Mouse (Mus musculus): ENCODE measurements around the gene Klb. TPM values are rescaled to one million over a fixed set of nuclear protein-coding genes. Genes with fewer than 3 reads are reported as not detected.

Gene Klb
- not detected in 2 replicates for total RNA-seq (2017)

- no peak for ATAC-seq (replicated peaks; ENCODE audit: low read depth, poor library complexity, severe bottlenecking)
Measured at GRCm38 (mm10) chr5:65348168-65348567, at the start of gene Klb. Gene Klb (plus strand): TSS chr5:65348314.

DNA sequence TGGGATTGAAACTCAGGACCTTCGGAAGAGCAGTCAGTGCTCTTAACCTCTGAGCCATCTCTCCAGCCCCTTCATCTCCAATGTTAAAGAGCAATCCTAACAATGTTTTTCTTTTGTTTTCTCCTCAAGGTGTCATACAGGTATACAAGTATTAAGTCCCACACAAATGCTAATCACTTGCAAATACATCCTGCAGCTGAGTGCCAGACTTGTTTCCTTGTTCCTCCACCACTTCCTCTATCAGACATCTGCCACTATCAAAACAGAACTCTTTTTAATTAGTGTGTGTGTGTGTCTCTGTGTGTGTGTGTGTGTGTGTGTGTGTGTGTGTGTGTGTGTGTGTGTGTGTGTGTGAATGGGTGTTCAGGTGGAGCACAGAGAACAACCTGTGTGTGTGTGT lies 48.5 kb upstream of the Klb start:
- ATAC-seq (replicated peaks; ENCODE audit: low read depth, poor library complexity, severe bottlenecking): peak; percentile 39; the same call in 1 of the 2 replicates

DNA sequence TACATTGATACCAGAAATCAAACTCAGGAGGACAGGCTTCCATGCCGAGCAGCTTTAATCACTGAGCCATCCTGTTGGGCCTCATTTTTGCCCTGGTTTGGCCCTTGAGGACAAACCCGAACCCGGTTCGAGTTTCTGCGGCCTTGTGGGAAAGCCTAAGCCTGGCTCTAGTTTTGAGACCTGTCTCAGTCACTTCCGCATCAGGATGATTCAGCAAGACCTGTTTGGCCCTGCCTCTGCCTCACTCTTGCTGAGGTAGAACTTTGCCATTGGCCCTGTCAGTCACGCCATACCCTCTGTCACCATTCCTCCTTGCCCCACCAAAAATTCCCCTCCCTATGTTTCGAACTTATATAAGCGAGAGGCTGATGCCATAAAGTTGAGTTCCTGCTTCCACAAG lies 48.0 kb upstream of the Klb start:
- no peak for ATAC-seq (replicated peaks; ENCODE audit: low read depth, poor library complexity, severe bottlenecking)

DNA sequence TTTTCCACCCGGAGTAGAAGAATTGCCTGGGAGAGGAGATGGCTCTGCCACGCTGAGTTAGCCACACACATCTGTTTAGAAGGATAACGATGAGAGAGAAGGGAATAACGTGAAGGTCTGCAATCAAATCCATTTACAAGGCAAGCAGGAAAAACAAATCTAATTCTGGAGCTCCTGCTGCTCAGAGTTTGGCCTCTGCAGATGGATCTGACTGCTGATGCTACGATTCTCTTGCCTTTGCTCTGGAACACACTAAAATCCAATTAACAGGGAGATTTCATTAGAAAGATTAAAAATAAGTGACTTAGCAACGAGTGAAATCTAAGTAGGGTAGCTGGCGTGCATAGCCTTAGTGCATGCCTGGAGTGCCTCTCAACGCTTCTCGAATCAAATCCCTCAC lies 42.6 kb upstream of the Klb start:
- ATAC-seq (replicated peaks; ENCODE audit: low read depth, poor library complexity, severe bottlenecking): no peak

GRCm38 (mm10) chr5:65308208-65308607 lies 39.9 kb upstream of the Klb start:
- ATAC-seq (replicated peaks; ENCODE audit: low read depth, poor library complexity, severe bottlenecking): no peak

DNA sequence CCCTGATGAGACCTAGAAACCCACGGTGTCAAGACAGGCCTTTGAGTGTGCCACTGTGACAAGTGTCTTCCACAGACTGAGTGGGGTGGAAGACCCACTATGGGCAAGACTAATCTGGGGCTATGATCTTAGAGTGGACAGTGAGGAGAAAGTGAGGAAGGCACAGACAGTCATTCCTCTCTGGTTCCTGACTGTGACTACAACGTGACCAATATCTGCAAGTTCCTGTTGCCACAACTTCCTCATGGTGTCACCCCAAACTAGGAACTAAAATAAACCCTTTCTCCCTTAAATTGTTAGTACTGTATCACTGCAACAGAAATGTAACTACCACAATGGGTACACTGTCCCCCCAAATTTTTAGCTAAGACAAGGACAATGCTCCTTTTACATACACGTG lies 39.2 kb upstream of the Klb start:
- peak; percentile 81 for ATAC-seq (replicated peaks; ENCODE audit: low read depth, poor library complexity, severe bottlenecking)

- ATAC-seq (replicated peaks; ENCODE audit: low read depth, poor library complexity, severe bottlenecking): no peak
Measured at GRCm38 (mm10) chr5:65319176-65319575, 28.9 kb upstream of the Klb start.

DNA sequence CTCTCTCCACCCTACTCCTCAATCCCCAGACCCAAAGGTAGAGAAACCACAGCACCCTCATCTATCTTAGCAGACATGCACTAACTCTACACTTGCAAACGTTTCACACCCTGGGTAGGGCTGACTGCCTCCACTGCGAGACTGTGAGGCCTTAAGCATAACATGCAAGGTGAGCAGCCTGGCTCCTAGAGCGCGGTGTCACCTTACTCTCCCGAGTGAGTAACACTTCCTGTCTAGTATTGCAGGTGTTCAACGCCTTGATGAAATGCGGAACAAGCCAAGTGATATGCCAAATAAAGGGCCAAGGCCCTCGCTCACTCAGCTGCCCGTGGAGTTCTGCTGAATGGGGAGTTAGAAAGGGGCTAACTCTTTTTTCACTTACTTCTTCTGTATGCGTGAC lies 25.9 kb upstream of the Klb start:
- no peak for ATAC-seq (replicated peaks; ENCODE audit: low read depth, poor library complexity, severe bottlenecking)

DNA sequence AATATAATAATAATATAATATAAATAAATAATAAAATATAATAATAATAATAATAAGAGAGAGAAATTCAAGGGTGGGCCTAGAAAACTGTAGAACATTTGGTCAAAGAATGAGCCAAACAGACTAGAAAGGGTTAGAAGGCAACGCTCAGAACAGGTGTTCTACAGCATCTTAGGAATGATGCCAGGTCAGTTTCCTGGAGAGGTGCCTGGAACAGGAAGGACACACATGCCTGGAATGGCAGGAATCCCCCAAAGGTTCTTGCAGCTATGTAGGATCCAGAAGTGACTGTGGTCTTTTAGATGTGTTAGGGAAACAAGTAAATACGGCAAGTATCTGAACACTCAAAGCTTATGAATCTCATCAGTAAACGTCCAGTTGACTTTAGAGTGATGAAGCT lies 23.8 kb upstream of the Klb start:
- ATAC-seq (replicated peaks; ENCODE audit: low read depth, poor library complexity, severe bottlenecking): no peak

GRCm38 (mm10) chr5:65324758-65325355 lies 23.3 kb upstream of the Klb start:
- ATAC-seq (replicated peaks; ENCODE audit: low read depth, poor library complexity, severe bottlenecking): peak; percentile 29; the same call in 1 of the 2 replicates

DNA sequence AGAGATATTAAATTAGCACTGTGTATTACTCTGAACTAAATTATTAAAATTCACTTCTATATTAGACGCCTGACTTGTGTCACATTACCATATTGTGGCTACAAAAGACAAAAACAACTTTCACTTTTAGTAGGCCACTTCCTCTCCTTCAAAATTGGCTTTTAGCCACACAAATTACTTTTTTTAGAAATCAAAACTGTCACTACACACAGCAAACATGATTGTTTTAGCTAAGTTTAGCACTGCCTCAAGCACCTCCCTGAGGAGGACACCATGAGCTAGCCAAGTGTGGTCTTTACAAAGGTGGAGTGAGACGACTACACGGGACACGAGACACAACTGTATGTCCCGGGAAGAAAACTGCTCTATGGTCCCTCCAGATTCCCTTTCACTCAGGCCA lies 21.9 kb upstream of the Klb start:
- ATAC-seq (replicated peaks; ENCODE audit: low read depth, poor library complexity, severe bottlenecking): peak; percentile 71

DNA sequence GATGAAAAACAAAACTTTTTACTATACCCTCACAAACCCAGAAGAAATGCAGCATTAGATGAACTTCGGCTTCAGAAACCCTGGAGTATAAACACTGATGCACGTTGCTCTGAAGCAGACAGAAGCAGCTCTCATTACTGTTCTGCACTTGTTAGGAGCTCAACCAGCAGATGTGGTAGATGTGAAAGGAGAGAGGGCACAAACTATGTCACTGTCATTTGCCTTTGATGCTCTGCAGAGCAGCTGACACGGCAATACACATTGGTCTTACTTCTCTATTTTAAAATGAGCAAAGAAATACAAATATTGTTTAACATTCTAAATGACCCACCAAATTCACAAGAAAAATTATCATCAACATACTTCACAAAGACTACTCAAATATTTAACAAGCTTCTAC lies 18.1 kb upstream of the Klb start:
- no peak for ATAC-seq (replicated peaks; ENCODE audit: low read depth, poor library complexity, severe bottlenecking)

GRCm38 (mm10) chr5:65334788-65335187 lies 13.3 kb upstream of the Klb start:
- ATAC-seq (replicated peaks; ENCODE audit: low read depth, poor library complexity, severe bottlenecking): no peak

DNA sequence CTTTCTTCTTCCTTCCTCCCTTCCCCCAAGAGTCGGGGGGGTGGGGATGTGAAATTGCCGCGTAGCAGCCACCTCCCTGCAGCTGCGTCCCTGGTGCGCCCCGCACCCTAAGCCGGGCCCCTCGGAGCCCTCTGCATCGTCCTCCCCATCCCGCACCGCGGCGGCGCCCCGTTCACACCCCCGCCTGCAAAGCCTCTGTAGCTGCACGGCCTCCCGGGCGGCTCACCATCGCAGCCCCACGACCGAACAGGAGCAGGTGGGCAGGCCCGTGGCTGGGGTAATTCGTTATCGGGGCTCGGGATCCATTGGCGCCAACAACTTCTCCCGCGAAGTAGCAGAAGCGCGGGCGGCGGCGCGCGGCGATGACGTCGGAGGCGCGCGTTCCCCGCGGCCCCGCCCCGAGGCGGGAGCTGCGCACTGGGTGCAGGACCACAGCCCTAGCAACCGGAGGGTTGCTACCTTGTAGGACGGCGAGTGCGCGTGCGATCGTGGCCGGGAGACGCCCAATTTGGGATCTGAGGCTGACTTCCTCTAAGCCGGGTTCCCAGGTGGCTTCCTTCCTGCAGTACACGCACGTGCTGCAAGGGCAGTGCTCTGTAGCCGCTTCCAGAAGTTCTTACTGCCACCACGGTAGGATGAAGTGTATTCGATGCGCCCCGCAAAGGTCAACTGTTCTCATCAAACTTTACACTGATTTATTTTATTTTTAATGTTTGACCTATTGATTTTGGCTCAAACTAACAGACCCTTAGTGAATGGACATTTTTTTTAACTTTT lies 12.6 kb upstream of the Klb start, which contains the start of gene Rfc1:
Gene Rfc1 (minus strand): TSS at position 373 of the 777 bp plus-strand sequence.
- peak; percentile 94 for ATAC-seq (replicated peaks; ENCODE audit: low read depth, poor library complexity, severe bottlenecking)

GRCm38 (mm10) chr5:65336075-65336355 lies 12.1 kb upstream of the Klb start:
- ATAC-seq (replicated peaks; ENCODE audit: low read depth, poor library complexity, severe bottlenecking): no peak

DNA sequence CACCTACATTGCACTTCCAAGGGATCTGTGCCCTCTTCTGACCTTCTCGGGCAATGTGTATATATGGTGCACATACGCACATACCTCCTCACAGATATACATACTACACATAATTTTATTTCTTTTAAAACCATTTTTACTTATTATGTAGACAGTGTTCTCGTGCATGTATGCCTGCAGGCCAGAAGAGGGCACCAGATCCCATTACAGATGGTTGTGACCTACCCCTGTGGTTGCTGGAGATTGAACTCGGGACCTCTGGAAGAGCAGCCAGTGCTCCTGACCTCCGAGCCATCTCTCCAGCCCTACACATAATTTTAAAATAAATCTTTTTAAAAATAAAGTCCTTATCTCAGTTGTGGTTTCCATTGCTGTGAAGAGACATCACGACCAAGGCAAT lies 9.7 kb upstream of the Klb start:
- ATAC-seq (replicated peaks; ENCODE audit: low read depth, poor library complexity, severe bottlenecking): no peak

DNA sequence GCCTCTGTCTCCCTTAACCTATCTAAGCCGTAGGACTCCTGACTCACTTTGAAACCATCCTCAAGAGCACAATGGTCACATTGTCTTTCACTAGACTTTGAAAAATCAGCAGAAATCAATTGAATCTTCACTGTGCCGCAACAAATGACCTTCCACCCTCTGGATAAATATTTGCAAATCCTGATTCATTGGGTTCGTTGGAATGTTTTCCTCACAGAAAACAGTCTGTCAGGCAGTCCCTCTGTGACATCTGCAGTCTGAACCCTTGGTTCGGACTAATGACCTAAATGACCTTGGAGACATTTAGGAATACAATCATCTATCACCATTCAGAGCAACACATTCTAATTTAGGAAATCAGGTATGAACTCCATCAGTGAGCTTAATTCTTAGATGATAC lies 7.9 kb upstream of the Klb start:
- no peak for ATAC-seq (replicated peaks; ENCODE audit: low read depth, poor library complexity, severe bottlenecking)

- no peak for ATAC-seq (replicated peaks; ENCODE audit: low read depth, poor library complexity, severe bottlenecking)
Measured at GRCm38 (mm10) chr5:65350508-65350907, 2.4 kb downstream of the Klb start.

DNA sequence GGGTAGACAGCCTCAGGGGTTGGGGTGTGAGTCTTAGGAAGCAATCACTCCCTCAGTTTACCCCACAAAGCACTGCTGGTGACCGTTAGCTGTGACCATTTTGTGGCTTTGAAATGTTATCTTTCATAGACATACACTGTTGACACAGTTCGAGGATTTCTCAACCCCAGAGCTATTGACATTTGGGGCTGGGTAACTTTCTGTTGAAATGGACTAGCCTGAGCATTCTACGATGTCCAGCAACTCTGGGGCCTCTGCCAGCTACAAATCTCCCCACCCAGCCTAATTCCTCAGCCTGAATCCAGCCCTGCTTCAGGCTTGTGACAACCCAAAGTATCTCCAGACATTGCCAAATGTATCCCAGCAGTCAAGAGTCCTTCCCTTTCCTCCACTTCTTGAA lies 6.0 kb downstream of the Klb start:
- no peak for ATAC-seq (replicated peaks; ENCODE audit: low read depth, poor library complexity, severe bottlenecking)

DNA sequence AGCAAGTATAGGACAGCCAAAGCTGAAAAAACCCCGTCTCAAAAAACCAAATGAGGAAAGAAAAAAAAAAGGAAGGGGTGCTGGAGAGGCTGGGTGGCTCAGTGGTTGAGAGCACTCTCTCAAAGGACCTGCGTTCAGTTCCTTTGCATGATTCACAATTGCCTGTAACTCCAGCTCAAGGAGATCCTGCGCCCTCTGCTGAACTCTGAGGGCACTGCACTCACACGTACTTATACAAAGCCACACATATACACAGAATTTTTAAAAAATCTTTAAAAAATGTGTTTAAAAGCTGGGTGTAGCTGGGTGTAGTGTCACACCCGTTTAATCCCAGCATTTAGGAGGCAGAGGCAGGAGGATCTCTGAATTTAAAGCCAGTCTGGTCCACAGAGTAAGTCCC lies 6.9 kb downstream of the Klb start:
- ATAC-seq (replicated peaks; ENCODE audit: low read depth, poor library complexity, severe bottlenecking): no peak

GRCm38 (mm10) chr5:65356851-65357250 lies 8.7 kb downstream of the Klb start:
- ATAC-seq (replicated peaks; ENCODE audit: low read depth, poor library complexity, severe bottlenecking): no peak

GRCm38 (mm10) chr5:65357771-65358170 lies 9.7 kb downstream of the Klb start:
- no peak for ATAC-seq (replicated peaks; ENCODE audit: low read depth, poor library complexity, severe bottlenecking)

Data from common myeloid progenitor, adult 5-6 weeks (primary cell).